Mouse (Mus musculus): Measurements from ENCODE around the gene Samd4b. TPM values are rescaled to one million over a fixed set of nuclear protein-coding genes. Genes with fewer than 3 reads are reported as not detected.

The Samd4b gene
- polyA plus RNA-seq, 1 experiment from 2014 or later, result 34.1 TPM

- H3K27ac ChIP-seq (replicated peaks), result no peak overlapping the region
- H3K36me3 ChIP-seq, result peaks cover 68% of the 10 kb centered on the region
- H3K9ac ChIP-seq (replicated peaks), result 0 out of 2 replicates have a peak overlapping the region, but pooled peaks have one; percentile 16
- H3K4me1 ChIP-seq, result peaks cover 25% of the 10 kb centered on the region
- ATAC-seq (ENCODE audit: low FRiP score, low read depth), result no peak
- H3K4me3 ChIP-seq, result no peak overlapping the region
- no peaks in the 10 kb centered on the region for H3K27me3 ChIP-seq
- no peaks in the 10 kb centered on the region for H3K9me3 ChIP-seq
- no peak overlapping the region for H3K4me2 ChIP-seq (replicated peaks)
- WGBS, result 91% methylated on average over 16 of the region's 16 CpGs
Observed at GRCm38 (mm10) chr7:28367663-28368275, 230.2 kb downstream of the Samd4b start.

GRCm38 (mm10) chr7:28362441-28363060 is 235.4 kb downstream of the Samd4b start:
- peaks cover 77% of the 10 kb centered on the region for H3K36me3 ChIP-seq
- ATAC-seq (ENCODE audit: low FRiP score, low read depth), result no peak
- no peaks in the 10 kb centered on the region for H3K9me3 ChIP-seq
- peaks cover 15% of the 10 kb centered on the region for H3K4me1 ChIP-seq
- WGBS, result 92% methylated on average over 16 of the region's 16 CpGs
- no peak overlapping the region for H3K4me3 ChIP-seq
- no peak overlapping the region for H3K9ac ChIP-seq (replicated peaks)
- H3K27me3 ChIP-seq, result no peaks in the 10 kb centered on the region
- H3K4me2 ChIP-seq (replicated peaks), result no peak overlapping the region
- no peak overlapping the region for H3K27ac ChIP-seq (replicated peaks)

GRCm38 (mm10) chr7:28361647-28362341 is 236.2 kb downstream of the Samd4b start:
- no peaks in the 10 kb centered on the region for H3K9me3 ChIP-seq
- H3K9ac ChIP-seq (replicated peaks), result no peak overlapping the region
- H3K36me3 ChIP-seq, result peaks cover 69% of the 10 kb centered on the region
- no peak overlapping the region for H3K27ac ChIP-seq (replicated peaks)
- ATAC-seq (ENCODE audit: low FRiP score, low read depth), result no peak
- no peak overlapping the region for H3K4me3 ChIP-seq
- H3K27me3 ChIP-seq, result no peaks in the 10 kb centered on the region
- H3K4me2 ChIP-seq (replicated peaks), result no peak overlapping the region
- peaks cover 22% of the 10 kb centered on the region for H3K4me1 ChIP-seq
- WGBS, result 95% methylated on average over 20 of the region's 20 CpGs

GRCm38 (mm10) chr7:28360291-28360690 is 237.7 kb downstream of the Samd4b start:
- no peak for ATAC-seq (ENCODE audit: low FRiP score, low read depth)
- peaks cover 26% of the 10 kb centered on the region for H3K4me1 ChIP-seq
- peaks cover 60% of the 10 kb centered on the region for H3K36me3 ChIP-seq
- H3K4me3 ChIP-seq, result no peak overlapping the region
- no peaks in the 10 kb centered on the region for H3K27me3 ChIP-seq
- 89% methylated on average over 6 of the region's 6 CpGs for whole genome bisulfite sequencing
- H3K4me2 ChIP-seq (replicated peaks), result no peak overlapping the region
- no peak overlapping the region for H3K9ac ChIP-seq (replicated peaks)
- no peak overlapping the region for H3K27ac ChIP-seq (replicated peaks)
- no peaks in the 10 kb centered on the region for H3K9me3 ChIP-seq

GRCm38 (mm10) chr7:28359854-28360253 is 238.1 kb downstream of the Samd4b start:
- WGBS, result 96% methylated on average over 10 of the region's 10 CpGs
- Histone ChIP-seq H3K9ac (replicated peaks) (no peak overlapping the region), H3K27ac (replicated peaks) (no peak overlapping the region), H3K4me2 (replicated peaks) (no peak overlapping the region), H3K36me3 (peaks cover 59% of the 10 kb centered on the region), H3K27me3 (no peaks in the 10 kb centered on the region), H3K4me1 (peaks cover 26% of the 10 kb centered on the region), H3K4me3 (no peak overlapping the region), H3K9me3 (no peaks in the 10 kb centered on the region)
- ATAC-seq (ENCODE audit: low FRiP score, low read depth), result no peak

- peaks cover 26% of the 10 kb centered on the region for H3K4me1 ChIP-seq
- peaks cover 60% of the 10 kb centered on the region for H3K36me3 ChIP-seq
- H3K4me3 ChIP-seq, result no peak overlapping the region
- no peaks in the 10 kb centered on the region for H3K9me3 ChIP-seq
- H3K27me3 ChIP-seq, result no peaks in the 10 kb centered on the region
- H3K9ac ChIP-seq (replicated peaks), result peak overlapping the region; percentile 39
- 39% methylated on average over 7 of the region's 7 CpGs for WGBS
- ATAC-seq (ENCODE audit: low FRiP score, low read depth), result peak; percentile 31; the same call in 1 of the 2 replicates
- H3K27ac ChIP-seq (replicated peaks), result peak overlapping the region; percentile 54
- H3K4me2 ChIP-seq (replicated peaks), result 0 out of 2 replicates have a peak overlapping the region, but pooled peaks have one; percentile 2
Observed at GRCm38 (mm10) chr7:28358431-28358830, 239.5 kb downstream of the Samd4b start.

- WGBS, result 1% methylated on average over 5 of the region's 5 CpGs
- 0 out of 2 replicates have a peak overlapping the region, but pooled peaks have one; percentile 2 for H3K4me2 ChIP-seq (replicated peaks)
- no peaks in the 10 kb centered on the region for H3K27me3 ChIP-seq
- peak; percentile 21; the same call in 1 of the 2 replicates for ATAC-seq (ENCODE audit: low FRiP score, low read depth)
- peaks cover 64% of the 10 kb centered on the region for H3K36me3 ChIP-seq
- H3K9me3 ChIP-seq, result no peaks in the 10 kb centered on the region
- H3K9ac ChIP-seq (replicated peaks), result peak overlapping the region; percentile 39
- H3K4me3 ChIP-seq, result no peak overlapping the region
- peak overlapping the region; percentile 54 for H3K27ac ChIP-seq (replicated peaks)
- peaks cover 26% of the 10 kb centered on the region for H3K4me1 ChIP-seq
Observed at GRCm38 (mm10) chr7:28357984-28358383, 240.0 kb downstream of the Samd4b start.

GRCm38 (mm10) chr7:28356981-28357380 is 241.0 kb downstream of the Samd4b start:
- no peak for ATAC-seq (ENCODE audit: low FRiP score, low read depth)
- H3K4me3 ChIP-seq, result no peak overlapping the region
- H3K4me1 ChIP-seq, result peaks cover 28% of the 10 kb centered on the region
- peak overlapping the region; percentile 54 for H3K27ac ChIP-seq (replicated peaks)
- H3K27me3 ChIP-seq, result no peaks in the 10 kb centered on the region
- H3K4me2 ChIP-seq (replicated peaks), result no peak overlapping the region
- H3K9ac ChIP-seq (replicated peaks), result no peak overlapping the region
- H3K36me3 ChIP-seq, result peaks cover 59% of the 10 kb centered on the region
- H3K9me3 ChIP-seq, result no peaks in the 10 kb centered on the region
- 3% methylated on average over 5 of the region's 5 CpGs for WGBS

GRCm38 (mm10) chr7:28355221-28355620 is 242.7 kb downstream of the Samd4b start:
- Histone ChIP-seq H3K4me3 (no peak overlapping the region), H3K4me1 (peaks cover 38% of the 10 kb centered on the region), H3K9me3 (no peaks in the 10 kb centered on the region), H3K9ac (replicated peaks) (no peak overlapping the region), H3K36me3 (peaks cover 42% of the 10 kb centered on the region), H3K27me3 (no peaks in the 10 kb centered on the region), H3K27ac (replicated peaks) (no peak overlapping the region), H3K4me2 (replicated peaks) (no peak overlapping the region)
- ATAC-seq (ENCODE audit: low FRiP score, low read depth), result no peak
- WGBS, result 87% methylated on average over 3 of the region's 3 CpGs

GRCm38 (mm10) chr7:28354596-28354995 is 243.3 kb downstream of the Samd4b start:
- H3K4me2 ChIP-seq (replicated peaks), result no peak overlapping the region
- H3K27ac ChIP-seq (replicated peaks), result no peak overlapping the region
- H3K4me1 ChIP-seq, result peaks cover 43% of the 10 kb centered on the region
- H3K36me3 ChIP-seq, result peaks cover 36% of the 10 kb centered on the region
- no peak for ATAC-seq (ENCODE audit: low FRiP score, low read depth)
- no peaks in the 10 kb centered on the region for H3K9me3 ChIP-seq
- no peak overlapping the region for H3K9ac ChIP-seq (replicated peaks)
- H3K4me3 ChIP-seq, result no peak overlapping the region
- 93% methylated on average over 3 of the region's 3 CpGs for WGBS
- no peaks in the 10 kb centered on the region for H3K27me3 ChIP-seq

- H3K36me3 ChIP-seq, result peaks cover 32% of the 10 kb centered on the region
- no peak for ATAC-seq (ENCODE audit: low FRiP score, low read depth)
- 87% methylated on average over 3 of the region's 3 CpGs for WGBS
- peaks cover 44% of the 10 kb centered on the region for H3K4me1 ChIP-seq
- H3K4me3 ChIP-seq, result no peak overlapping the region
- H3K9ac ChIP-seq (replicated peaks), result no peak overlapping the region
- H3K9me3 ChIP-seq, result no peaks in the 10 kb centered on the region
- H3K27me3 ChIP-seq, result no peaks in the 10 kb centered on the region
- H3K27ac ChIP-seq (replicated peaks), result no peak overlapping the region
- no peak overlapping the region for H3K4me2 ChIP-seq (replicated peaks)
Observed at GRCm38 (mm10) chr7:28354113-28354581, 243.8 kb downstream of the Samd4b start.

GRCm38 (mm10) chr7:28353267-28353666 is 244.7 kb downstream of the Samd4b start:
- Histone ChIP-seq H3K9ac (replicated peaks) (no peak overlapping the region), H3K27ac (replicated peaks) (no peak overlapping the region), H3K4me2 (replicated peaks) (no peak overlapping the region), H3K36me3 (peaks cover 32% of the 10 kb centered on the region), H3K4me1 (peaks cover 37% of the 10 kb centered on the region), H3K27me3 (no peaks in the 10 kb centered on the region), H3K9me3 (no peaks in the 10 kb centered on the region), H3K4me3 (no peak overlapping the region)
- no peak for ATAC-seq (ENCODE audit: low FRiP score, low read depth)
- WGBS, result 94% methylated on average over 2 of the region's 2 CpGs

All from midbrain, embryonic 12.5 days (tissue).